Mouse (Mus musculus) cerebellum, adult 9-10 months (tissue): ENCODE measurements at regions not wholly inside any gene's neighbourhood (a gene's known extent, or its start where the extent isn't known, plus 50 kb on each side); places are given as distances from the start of the nearest gene placed in this dataset.
"Not testable (repeated sequence)": the region's sequence is repeated elsewhere in the genome, so short reads cannot be mapped to it uniquely, and the experiment has no call there.

ENCODE experiments used
- DNase-seq: peaks from one replicate; pipeline ENCODE4 v3.0.0; 2022

DNA sequence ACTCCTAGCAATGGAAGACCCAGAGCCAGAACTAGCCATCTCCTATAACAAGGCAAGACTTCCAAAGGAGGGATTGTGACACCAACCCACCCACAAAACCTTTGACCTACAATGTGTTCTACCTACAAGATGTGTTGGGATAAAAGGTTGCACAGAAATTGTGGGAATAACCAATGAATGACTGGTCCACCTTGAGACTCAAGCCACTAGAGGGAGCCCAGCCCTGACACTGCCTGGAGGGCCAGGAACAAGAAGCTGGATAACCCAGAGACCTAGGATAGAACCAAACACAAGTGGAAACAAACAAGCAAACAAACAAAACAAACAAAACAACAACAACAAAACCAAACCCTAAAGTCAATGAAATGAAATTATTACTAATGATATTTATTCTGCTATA, 288.8 kb downstream of the Dchs2 start:
- DNase-seq, result no peak

DNA sequence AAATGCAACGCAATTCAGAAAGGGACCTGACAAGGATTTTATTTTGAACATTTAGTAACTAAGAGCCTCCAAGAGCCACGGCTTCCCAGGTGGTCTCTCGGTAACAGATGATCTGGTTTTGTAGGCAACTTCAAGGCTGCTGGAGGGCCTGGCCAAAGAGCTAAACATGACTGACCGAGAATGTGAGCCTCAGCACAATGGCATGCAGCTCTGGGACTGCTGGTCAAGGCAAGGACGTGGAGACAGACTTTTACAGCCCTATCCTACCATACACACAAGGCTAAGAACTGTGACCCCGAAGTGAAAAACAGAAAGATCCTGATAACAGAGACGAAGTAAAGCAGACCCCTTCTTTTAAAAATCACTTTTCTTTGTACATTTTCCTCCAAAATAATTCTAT, 296.5 kb downstream of the Dchs2 start:
- no peak for DNase-seq

DNA sequence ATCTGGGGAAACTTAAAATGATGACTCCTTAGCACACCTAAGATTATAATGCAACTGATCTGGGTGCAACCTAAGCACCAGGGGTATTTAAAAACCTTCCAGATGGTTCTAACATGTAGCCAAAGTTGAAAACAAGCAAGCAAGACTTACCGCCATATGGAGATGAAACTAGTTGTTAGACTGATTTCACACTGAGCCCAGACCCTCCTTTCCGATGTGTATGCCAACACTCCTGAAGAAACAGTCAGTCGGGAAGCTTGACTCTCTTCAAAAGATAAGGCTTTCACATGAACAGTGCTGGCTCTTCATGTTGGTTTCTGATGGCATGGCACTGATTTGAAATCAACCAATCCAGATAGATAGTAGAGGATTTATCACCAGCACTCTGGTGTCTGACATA, 301.6 kb downstream of the Dchs2 start:
- DNase-seq, result no peak

DNA sequence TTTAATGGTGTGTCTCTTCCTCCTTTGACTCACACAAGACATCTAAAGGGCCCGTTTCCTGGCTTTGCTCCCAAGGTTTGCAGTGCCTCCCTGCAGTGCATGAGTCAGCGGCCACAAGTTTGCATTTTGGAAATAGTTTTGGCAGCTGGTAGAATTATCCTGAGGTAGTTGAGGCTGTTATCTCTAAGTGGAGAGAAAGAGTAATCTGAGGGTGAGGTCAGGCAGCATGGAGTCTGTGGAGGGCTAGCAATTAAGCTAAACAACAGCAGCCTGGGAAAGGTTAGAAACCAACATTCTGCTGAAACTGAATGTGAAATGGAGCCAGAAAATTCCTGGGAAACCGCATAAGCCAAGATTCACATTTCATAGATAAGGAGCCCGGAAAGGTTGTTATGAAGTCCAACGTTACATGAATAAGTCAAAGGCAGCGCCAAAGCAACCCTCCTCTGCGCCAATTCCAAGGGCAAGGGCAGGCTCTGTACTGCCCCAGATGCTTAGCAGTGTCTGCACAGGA, 318.5 kb downstream of the Dchs2 start:
- no peak for DNase-seq

DNA sequence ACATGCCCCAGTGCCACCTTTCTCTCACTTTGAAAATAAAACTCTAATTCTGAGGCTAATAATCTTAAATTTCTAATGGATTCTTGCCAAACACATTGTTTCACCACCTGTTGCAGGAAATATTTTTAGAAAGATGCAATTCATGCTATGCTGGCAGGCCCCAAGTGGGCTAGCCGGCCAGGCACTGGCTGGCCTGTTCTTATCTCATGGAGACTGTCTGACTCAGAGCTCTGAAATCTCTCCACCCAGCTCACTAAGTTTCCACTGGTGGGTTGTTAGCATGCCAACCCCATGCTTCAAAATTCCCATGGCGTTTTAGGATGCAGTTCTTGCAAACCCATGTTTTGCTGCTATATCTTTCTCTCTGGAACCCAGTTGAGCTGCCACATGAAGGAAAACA, 315.5 kb upstream of the Sfrp2 start:
- no peak for DNase-seq

DNA sequence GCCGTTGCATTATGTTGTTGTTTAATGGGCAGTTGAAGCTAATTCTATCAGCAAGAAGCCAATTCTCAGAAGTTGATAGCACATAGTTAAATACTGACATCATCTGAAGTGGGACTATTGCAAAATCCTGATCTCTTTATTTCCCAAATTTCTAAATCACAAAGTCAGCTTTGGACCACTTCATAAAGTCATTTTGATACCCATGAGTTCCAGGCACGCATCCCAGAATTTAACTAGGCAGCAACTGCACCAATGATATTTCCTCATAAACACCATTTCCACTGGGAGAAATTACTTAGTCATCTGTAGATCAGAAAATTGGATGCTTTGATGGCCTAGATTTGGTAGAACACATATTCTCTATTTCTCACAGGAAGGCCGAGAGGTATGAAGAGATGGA, 314.8 kb upstream of the Sfrp2 start:
- no peak for DNase-seq

DNA sequence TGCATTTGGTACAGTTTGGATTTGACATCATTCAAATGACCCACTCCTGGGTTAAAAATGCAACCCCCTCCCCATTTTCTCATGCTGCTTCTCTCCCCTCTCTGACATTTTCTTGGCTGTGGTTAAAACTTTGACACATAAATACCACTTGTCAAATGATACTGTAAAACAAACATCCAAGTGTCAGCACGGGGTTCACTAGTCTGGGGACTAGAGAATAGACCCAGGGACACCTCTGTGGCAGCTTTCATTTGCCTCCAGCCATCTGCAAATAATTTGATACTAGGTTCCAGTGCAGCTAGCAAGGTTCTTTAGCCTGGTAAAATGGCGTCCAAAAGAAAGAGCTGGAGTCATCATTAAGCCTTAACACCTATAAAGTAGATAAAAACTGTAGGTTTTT, 312.7 kb upstream of the Sfrp2 start:
- DNase-seq, result no peak

DNA sequence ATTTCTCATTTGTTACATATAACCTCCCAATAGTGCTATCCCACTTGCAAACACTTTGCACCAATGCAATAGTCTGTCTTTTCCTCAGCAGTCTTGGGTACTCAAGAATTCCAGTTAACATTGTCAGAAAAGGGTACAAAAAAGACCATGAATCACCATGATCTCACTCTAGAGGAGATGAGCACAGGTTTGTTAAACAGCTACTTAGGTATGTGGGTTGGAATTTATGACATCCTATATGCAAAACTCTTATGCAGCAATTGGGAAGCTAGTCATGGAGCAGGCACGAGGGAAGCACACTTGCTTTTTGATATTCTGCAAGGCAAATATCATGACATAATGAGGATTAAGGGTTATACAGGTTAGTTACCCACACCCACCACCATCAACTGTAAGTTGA, 307.7 kb upstream of the Sfrp2 start:
- DNase-seq, result no peak

DNA sequence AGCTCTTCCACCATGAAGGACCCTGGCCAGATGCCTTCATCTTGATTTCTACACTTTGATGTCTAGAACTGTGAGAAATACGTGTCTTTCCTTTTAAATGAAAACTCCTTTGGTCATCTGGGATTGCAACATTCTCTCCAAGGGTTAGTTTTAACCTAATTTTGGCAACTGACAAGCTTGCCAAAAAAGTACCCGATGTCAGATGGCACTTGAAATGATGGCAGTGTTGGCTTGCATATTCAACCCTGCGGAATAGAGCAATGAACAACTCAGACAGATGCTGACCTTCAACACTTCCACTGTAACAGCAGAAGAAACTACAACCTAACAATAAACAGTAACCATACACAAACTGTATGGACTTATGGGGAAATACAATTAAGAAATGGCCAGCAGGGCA, 286.9 kb upstream of the Sfrp2 start:
- no peak for DNase-seq

DNA sequence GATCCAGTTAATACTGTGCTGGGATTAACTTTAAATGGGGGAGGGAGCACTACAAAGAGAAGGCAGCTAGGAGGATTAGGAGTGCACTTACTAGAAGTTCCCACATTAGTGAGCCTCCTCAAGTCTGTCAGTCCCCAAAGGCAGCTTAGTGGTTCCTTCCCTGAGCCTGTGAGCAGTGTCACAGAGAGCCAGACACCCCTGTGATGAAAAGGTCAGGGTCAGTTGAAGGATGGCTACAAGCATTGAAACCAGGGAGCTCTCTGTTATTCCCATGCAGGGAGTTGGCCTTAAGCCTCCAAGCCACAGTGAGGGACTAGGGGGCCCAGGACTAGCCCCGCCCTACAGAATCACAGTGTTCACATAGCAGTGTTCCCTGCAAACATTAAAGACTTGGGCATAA, 285.9 kb upstream of the Sfrp2 start:
- DNase-seq, result no peak

DNA sequence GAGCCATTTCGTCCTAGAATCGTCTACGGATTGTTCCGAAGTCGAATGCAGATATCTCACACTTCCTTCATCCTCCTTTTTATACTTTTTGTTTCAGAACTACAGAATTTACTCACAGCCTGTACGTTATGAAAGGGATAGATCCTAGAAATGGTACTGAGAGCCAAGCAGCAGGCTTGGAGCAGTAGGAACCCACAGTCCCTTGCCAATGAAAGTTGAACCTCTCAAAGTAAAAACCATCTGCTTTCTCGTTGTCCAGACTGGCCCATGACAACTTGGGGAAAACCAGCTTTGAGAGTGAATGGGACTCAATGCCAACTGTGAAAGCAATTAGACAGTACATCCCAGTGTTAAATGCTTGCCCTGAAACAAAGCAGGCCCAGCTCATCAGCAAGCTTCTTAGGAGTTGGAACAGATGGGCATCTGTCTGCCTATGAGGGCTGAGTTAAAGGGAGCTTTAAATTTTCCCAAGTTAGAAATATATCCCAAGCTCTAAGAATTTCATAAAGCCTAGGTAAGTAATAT, 279.9 kb upstream of the Sfrp2 start:
- DNase-seq, result no peak

DNA sequence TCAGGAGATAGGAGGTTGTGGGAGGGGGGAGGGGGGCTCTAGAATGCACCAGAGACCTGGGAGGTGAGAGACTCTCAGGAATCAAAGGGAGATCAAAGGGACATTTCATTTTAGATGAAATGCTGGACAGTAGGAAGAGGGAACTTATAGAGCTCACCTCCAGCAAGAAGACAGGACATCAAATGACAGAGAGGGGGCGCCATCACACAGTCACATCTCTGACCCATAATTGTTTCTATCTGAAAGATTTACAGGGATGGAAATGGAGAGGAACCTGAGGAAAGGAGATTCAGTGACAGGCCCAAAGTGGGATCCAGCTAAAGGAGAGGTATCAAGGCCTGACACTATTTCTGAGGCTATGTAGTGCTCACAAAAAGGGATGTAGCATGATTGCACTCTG, 270.5 kb upstream of the Sfrp2 start:
- DNase-seq, result no peak

DNA sequence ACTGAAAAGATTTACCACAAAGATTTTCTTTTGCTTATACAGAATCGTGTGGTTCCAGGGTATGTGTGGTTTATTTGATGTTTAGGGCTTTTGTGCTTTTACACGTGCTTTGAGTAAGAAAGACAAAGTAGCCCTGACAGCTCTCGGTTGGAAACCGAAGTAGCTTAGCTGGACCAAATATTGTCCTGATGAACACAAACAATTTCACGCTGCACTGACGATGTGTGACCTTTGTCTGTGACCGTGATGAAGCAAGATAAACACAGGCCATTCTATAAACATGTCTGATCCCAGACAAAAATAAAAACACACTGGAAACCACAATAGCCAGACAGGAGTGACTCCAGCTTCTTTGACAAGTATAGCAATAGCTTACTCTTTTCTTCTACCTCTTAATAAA, 262.2 kb upstream of the Sfrp2 start:
- DNase-seq, result no peak

DNA sequence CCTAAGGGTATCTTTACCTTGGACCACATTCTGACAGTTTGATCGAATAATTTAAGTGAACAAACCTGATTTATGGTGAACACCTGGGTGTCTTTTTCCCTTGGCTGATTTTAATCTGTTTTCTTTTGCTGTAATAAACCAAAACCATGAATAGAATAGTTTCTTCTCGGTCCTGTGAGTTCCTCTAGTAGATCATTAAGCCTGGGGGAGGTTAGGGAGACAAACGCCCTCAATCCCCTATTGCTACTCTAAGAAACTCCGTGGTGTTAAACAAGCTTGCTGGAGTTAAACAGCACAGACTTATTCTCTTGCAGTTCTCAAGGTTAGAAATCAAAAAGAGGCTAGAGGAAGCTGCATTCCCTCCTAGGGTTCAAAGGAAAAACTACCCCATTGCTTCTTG, 249.5 kb upstream of the Sfrp2 start:
- no peak for DNase-seq

DNA sequence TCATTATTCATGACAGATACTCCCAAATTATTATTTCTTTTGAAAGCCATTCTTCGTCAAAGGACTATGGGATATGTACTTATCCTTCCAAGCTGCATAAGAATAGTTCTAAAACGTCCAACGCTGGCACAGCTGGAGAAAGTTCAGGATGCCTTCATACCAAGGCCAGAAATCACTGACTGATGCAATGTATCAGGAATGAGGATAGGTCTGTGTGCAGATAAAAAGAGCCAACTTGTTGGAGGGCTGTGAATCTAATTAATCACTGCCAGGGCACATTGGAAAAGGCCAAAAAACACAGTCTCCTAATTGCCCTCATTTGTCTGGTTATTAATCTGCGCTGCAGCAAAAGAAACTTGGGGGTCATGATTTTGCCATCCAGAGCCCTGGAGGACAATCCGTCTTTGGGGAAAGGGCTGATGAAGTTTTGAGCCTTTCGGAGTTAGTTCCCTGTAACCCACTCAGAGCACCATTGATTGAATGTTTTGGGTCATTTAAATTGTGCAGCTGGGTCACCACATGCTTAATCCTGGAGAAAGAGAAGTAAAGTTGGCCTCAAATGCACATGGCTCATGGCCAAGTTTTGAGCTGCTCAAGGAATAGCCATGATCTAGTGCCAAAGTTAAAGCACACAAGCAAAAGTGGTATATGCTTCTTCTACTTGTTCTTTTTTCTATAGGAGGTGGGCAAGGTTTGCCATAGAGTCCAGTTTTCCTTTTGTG, 248.0 kb upstream of the Sfrp2 start:
- DNase-seq, result no peak

DNA sequence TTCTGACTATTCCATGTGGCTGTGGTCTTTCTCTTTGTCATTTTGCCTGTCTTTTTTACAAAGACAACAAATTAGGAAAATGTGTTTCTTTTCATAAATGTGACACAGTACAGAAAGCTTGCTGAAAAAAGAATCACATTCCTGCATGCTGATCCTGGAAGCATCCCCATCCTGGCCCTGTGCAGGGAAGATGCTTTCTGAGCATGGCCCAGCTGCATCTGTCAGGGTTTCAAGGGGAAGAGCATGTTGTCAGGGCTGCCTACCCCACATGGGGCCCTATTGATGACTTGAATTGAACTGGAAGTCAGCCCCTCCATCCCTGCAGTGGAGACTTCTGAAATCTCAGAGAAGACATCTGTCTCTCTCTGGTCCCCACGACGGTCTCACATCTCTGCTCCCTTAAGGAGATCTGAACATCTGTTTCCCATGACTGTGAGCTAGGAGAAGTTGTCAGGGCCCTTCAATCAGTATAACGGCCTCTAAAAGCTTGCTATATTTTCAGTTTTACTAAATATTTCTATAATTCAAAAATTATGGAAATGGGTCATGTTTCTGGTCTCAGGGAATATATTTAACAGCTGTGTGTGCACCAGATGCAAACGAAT, 235.8 kb upstream of the Sfrp2 start:
- DNase-seq, result no peak

DNA sequence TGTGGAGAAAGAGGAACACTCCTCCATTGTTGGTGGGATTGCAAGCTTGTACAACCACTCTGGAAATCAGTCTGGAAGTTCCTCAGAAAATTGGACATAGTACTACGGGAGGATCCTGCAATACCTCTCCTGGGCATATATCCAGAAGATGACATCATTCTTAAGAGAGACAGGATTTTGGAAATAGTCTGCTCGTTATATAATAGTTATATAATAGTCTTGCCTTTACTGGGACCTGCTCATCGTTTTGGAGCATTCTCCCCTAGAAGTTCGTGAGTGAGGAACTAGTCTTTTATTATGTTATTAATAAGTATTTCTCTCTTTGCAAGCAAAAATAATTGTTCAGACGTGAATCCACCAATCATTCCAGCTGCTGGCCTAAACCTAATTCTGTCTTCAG, 229.5 kb upstream of the Sfrp2 start:
- DNase-seq, result not testable (repeated sequence)

DNA sequence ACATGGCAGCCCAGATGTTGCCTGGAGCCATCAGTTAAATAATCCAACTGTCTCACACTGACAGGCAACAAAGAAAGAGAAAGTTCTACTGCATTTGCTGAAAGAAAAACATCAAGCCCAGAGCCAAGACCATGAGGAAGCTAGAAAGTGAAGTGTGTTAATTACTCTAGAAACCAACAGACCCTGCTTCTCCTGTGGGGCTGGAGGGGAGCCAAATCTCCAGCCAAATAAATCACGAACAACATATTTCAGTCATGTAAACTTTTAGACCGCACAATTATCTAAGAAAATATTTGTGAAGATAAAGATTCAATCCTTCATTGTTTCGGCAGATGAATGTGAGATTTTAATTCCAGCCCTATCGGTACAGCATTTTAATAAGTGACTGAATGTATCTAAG, 228.9 kb upstream of the Sfrp2 start:
- DNase-seq, result no peak

DNA sequence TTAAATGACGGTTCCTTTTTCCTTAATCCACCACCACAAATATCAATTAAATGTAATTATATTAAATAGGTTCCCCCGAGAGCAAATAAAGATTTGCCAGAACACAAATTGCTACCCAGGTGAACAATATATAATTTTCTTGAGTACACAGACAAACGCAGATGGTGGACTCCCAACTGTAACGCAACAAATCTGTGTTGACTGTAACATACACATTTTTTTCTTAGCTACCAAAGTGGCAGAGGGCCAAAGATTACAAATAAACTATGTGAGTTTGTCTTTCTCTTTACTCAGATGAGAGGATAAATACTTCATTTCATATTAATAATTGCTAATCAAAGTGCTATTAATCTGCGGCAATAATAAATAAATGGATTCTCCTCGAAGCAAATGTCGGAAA, 228.4 kb upstream of the Sfrp2 start:
- no peak for DNase-seq

DNA sequence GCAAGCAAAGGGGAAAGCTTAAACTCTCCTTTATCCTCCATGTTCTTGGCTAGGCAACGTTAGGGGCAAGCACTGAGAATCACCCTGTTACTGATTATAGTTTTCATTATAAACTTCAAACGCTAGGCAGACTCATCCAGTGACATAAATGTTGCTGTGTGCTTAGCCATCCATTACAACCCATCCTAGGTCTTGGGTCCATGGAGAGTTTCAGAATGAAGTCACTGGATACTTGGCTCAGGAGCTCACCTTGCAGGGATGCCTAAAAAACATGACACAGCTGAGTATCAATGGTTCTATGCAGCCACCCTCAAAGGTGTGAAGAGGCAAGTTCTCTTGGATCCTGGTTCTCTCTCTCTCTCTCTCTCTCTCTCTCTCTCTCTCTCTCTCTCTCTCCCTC, 227.2 kb upstream of the Sfrp2 start:
- no peak for DNase-seq

DNA sequence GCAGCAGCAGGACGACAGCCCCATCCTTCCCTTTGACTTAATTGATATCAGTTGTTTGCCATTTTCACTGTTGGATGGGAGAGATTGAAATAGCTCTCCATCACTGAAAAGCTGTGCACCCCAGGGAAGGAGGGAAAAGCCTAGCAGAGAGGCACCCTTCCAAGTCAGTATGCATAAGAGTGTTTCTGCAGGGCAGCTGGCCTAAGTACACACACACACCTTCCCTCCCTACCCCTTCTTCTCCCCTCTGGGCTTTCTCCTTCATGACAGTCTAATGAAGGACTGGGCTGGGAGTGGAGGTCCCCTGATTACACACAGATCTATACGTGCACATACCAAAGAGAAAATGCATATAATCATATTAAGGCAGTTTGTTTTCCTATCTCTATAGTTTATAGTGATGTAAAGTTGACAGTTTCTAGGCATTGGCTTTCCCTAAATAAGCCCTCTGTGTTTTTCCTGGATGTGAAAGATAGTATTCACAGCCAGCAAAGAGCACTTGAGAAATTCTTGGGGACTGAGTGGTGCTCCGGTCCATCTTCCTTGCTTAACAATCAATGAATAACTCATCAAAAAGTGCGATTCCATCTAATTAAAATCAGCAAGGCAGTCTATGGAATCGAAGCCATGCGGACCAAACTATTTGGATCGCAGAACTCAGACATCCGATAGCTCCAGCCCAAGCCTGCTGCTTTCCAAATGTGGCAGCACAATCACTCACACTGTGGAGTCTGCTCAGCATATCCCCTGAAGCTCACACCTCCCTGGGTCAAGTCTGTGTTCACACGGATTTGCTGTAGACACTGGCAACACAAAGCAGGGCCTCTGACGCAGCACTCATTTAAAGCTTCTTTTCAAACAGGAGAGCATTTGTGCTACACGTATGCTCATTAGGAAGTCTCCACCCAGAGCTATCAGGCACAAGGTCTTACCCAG, 224.9 kb upstream of the Sfrp2 start:
- DNase-seq, result no peak

DNA sequence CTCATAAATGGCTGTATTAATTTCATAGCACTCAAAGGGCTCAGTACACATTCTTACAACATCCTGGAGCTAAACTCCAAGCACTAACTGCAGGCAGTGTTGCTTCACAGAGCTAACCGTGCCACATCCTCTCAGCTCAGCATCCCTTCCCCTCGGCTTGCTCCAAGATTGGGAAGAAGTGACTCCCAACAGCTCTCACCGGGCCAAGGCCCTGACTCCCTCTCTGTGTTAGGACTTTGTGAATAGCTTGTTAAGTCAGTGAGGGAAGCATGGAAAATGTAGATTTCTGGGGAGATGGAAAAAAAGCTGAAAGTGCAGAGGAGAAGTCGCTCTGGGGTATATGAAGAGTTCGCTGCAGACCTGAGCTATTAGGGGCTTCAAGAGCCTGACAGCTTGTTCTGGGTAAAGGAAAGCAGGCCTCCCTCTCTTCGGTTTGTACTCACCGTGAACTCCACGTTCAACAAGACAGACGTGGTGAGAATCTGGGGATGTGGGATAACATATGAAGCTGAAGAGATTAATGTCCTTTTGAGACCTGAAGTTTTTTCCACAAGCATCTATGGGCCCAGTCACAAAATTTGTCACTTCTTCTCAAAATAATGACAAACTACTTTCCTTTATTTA, 213.5 kb upstream of the Sfrp2 start:
- no peak for DNase-seq

DNA sequence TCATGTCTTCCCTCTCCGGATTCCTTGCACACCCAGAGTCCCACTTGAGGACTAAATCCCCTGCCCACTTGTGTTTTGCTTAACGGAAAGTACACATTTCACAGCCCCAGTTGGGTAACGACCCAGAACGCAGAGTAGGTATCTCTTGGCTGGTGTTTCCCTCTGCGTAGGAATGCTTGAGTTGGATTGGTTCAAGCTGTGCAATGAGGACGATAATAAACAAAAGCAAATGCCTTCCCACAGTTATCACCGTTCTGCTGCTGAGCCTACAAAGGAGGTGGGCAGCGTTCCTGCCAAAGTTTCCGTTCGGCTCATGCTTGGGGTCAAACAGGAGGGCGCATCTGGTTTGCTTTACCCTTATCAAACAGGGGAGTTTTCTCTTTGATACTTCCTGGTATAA, 212.3 kb upstream of the Sfrp2 start:
- DNase-seq, result no peak
